Mouse (Mus musculus): ENCODE measurements around the gene Pla2g4e. TPM values are rescaled to one million over a fixed set of nuclear protein-coding genes. Genes with fewer than 3 reads are reported as not detected.

Gene Pla2g4e
- total RNA-seq, 4 experiments from 2014 or later: 0.35 to 1.3 (median 0.99) TPM

Other genes with a start within 250 kb of the Pla2g4e start
- 10 to 100 TPM in 2 of 4 experiments, 1 to 10 TPM in 2; 7.3 to 16.7 (median 10.8) TPM for gene Jmjd7, start 217.9 kb downstream of the Pla2g4e start, total RNA-seq (2022)
- gene Gm28042, start 217.8 kb downstream of the Pla2g4e start, total RNA-seq (2022): 1 to 10 TPM in 2 of 4 experiments, under 1 TPM in 2; 0.78 to 1.6 (median 0.96) TPM
- 1 to 10 TPM; 1.4 to 4.6 (median 3.8) TPM for gene Pla2g4b, start 211.9 kb downstream of the Pla2g4e start, total RNA-seq (2022)
- 10 to 100 TPM; 44.4 to 84.5 (median 63.0) TPM for gene Ehd4, start 90.7 kb downstream of the Pla2g4e start, total RNA-seq (2022)
- under 1 TPM in 1 of 4 experiments, not detected in 3; 0.10 TPM for gene Pla2g4d, start 43.9 kb upstream of the Pla2g4e start, total RNA-seq (2022)
- gene Pla2g4f, start 68.8 kb upstream of the Pla2g4e start, total RNA-seq (2022): not detected
- gene Vps39, start 107.8 kb upstream of the Pla2g4e start, total RNA-seq (2022): 10 to 100 TPM; 56.3 to 75.8 (median 70.1) TPM
- gene Ganc, start 158.6 kb upstream of the Pla2g4e start, total RNA-seq (2022): 10 to 100 TPM; 41.0 to 49.5 (median 44.7) TPM
- gene Tmem87a, start 158.8 kb upstream of the Pla2g4e start, total RNA-seq (2022): 10 to 100 TPM; 48.4 to 61.4 (median 53.4) TPM
- gene Capn3, start 210.7 kb upstream of the Pla2g4e start, total RNA-seq (2022): under 1 TPM; 0.17 to 0.52 (median 0.30) TPM